Mouse (Mus musculus) stomach, postnatal 0 days (tissue): Measurements from ENCODE around the gene Cyba. TPM values are rescaled to one million over a fixed set of nuclear protein-coding genes. Genes with fewer than 3 reads are reported as not detected.

Source experiments
- ATAC-seq: fragments of 200-750 bp; cut with Nextera tagmentation; 2 replicates; pipeline ENCODE4 v1.8.0; 2017; ENCODE audit not compliant: low FRiP score, low TSS enrichment
- DNase-seq: peaks from one replicate; pipeline ENCODE4 v3.0.0-alpha.2; 2016; ENCODE audit warnings: low spot score
- H3K27ac ChIP-seq: fragments of 300-500 bp; sonication (generic); replicated peaks from 2 replicates; pipeline ENCODE4 v1.5.1; 2014; ENCODE audit warnings: mild to moderate bottlenecking, control low read depth
- H3K27me3 ChIP-seq: fragments of 300-500 bp; sonication (generic); 2 replicates; pipeline ENCODE4 v1.6.1; 2014; ENCODE audit warnings: low read length; ENCODE audit not compliant: control insufficient read depth, insufficient read depth
- H3K36me3 ChIP-seq: fragments of 300-500 bp; sonication (generic); 2 replicates; pipeline ENCODE4 v1.6.1; 2014; ENCODE audit warnings: low read length, mixed read lengths; ENCODE audit not compliant: control insufficient read depth, insufficient read depth
- H3K4me1 ChIP-seq: fragments of 300-500 bp; sonication (generic); replicated peaks from 2 replicates; pipeline ENCODE4 v1.6.1; 2014; ENCODE audit warnings: antibody characterized with exemption; ENCODE audit not compliant: control insufficient read depth, insufficient read depth
- H3K4me2 ChIP-seq: fragments of 300-500 bp; sonication (generic); replicated peaks from 2 replicates; pipeline ENCODE4 v1.6.1; 2014; ENCODE audit warnings: low read depth, mild to moderate bottlenecking, control low read depth, moderate library complexity
- H3K4me3 ChIP-seq: fragments of 300-500 bp; sonication (generic); 2 replicates; pipeline ENCODE4 v1.5.1; 2014; ENCODE audit warnings: low read depth, low read length, control low read depth
- H3K9ac ChIP-seq: fragments of 300-500 bp; sonication (generic); 2 replicates; pipeline ENCODE4 v1.6.1; 2014; ENCODE audit warnings: mild to moderate bottlenecking, low read length, control low read depth, mixed read lengths
- H3K9me3 ChIP-seq: fragments of 300-500 bp; sonication (generic); 2 replicates; pipeline ENCODE4 v1.6.1; 2016; ENCODE audit warnings: low read length; ENCODE audit not compliant: control insufficient read depth
- CTCF ChIP-seq: IDR thresholded peaks from 2 replicates; pipeline ENCODE4 v1.5.1; 2016; ENCODE audit warnings: antibody characterized with exemption, low read depth, mild to moderate bottlenecking, moderate library complexity
- EP300 ChIP-seq: optimal IDR thresholded peaks from 2 replicates; pipeline ENCODE3; 2016; ENCODE audit warnings: antibody characterized with exemption
- WGBS: fragments of 180-500 bp; shearing (Covaris S2); extraction: QIAGEN DNeasy Blood & Tissue Kit; methylation state at CpG from one replicate; pipeline ENCODE4 v1.1.7; 2014; 5-methylcytosine and 5-hydroxymethylcytosine counted together
- polyA plus RNA-seq: library from polyadenylated mRNA; unstranded; fragments of >200 nt; fragmentation: Nextera tagmentation; extraction: Ambion mirVana; gene quantifications from 2 replicates; pipeline ENCODE4 v1.2.1, GENCODE M21; 2015

The Cyba gene
- polyA plus RNA-seq, 1 experiment from 2014 or later = 267 TPM

DNA sequence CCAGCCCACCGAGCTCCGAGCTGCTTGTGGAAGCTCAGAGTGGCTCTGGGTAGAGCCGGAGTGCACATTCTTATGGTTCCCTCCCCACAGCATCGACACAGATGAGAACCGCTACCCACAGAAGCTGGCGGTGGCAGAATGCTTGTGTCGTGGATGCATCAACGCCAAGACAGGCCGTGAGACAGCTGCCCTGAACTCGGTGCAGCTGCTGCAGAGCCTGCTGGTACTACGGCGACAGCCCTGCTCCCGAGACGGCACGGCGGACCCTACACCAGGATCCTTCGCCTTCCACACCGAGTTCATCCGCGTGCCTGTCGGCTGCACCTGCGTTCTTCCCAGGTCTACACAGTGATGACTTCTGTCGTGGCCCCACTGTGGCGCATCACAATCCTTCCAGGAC, 9.5 kb downstream of the Cyba start:
- H3K36me3 ChIP-seq = no peaks in the 10 kb centered on the region
- H3K9me3 ChIP-seq = no peaks in the 10 kb centered on the region
- H3K4me2 ChIP-seq = no peak overlapping the region
- TF ChIP-seq CTCF = no peak
- no peak for TF ChIP-seq EP300
- DNase-seq (no peak), ATAC-seq (no peak)
- no peak overlapping the region for H3K9ac ChIP-seq
- 87% methylated on average over 24 of the region's 24 CpGs for WGBS
- H3K4me3 ChIP-seq = no peak overlapping the region
- no peaks in the 10 kb centered on the region for H3K27me3 ChIP-seq
- H3K27ac ChIP-seq = no peak overlapping the region
- no peaks in the 10 kb centered on the region for H3K4me1 ChIP-seq

DNA sequence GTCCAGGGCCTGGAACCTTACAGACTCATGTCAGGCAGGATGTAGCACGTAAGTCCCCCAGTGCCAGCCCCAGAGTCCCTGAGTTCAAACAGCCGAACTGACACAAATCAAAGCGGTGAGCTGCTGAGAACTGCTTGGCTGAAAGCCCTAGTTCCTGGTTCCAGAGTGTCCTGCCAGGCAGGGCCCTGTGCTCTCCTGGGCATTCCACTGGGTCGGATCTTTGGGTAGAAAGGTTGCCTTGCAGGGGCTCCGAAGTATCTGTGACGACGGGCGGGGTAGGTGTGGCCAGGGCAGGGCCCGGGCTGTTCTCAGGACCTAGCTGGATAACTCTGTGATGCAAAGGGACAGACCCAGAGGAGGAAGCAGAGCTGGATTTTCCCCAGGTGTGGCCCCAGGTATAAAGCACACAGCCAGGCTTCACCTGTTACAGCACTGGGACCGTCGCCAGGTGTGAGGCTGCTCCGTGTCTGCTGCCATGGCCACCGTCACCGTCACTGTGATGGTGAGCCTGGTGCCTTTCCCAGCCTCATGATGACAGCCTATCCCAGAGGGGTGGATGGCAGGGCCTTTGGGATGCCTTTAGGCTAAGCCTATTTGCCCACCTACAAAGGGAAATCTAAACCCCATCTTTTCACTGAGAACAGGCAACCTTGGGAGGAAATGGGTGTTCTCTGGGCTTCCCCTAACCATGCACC, 11.2 kb downstream of the Cyba start, which contains the start of gene Il17c:
TSS of gene Il17c (plus strand) at position 645 of the 695 bp plus-strand sequence.
- Histone ChIP-seq H3K4me2 (no peak within 1 kb of the TSS), H3K9ac (no peak within 1 kb of the TSS), H3K4me1 (no peaks in the 10 kb centered on the region), H3K27ac (peak within 1 kb of the TSS; percentile 37; the same call in 1 of the 2 replicates), H3K27me3 (no peaks in the 10 kb centered on the region), H3K36me3 (0 out of 2 replicates have a peak, but pooled peaks cover 5% of the 10 kb centered on the region), H3K4me3 (no peak within 1 kb of the TSS), H3K9me3 (no peaks in the 10 kb centered on the region)
- 61% methylated on average over 14 of the region's 14 CpGs for WGBS
- DNase-seq (peak; percentile 90), ATAC-seq (peak; percentile 92)
- TF ChIP-seq CTCF = no peak
- TF ChIP-seq EP300 = no peak

DNA sequence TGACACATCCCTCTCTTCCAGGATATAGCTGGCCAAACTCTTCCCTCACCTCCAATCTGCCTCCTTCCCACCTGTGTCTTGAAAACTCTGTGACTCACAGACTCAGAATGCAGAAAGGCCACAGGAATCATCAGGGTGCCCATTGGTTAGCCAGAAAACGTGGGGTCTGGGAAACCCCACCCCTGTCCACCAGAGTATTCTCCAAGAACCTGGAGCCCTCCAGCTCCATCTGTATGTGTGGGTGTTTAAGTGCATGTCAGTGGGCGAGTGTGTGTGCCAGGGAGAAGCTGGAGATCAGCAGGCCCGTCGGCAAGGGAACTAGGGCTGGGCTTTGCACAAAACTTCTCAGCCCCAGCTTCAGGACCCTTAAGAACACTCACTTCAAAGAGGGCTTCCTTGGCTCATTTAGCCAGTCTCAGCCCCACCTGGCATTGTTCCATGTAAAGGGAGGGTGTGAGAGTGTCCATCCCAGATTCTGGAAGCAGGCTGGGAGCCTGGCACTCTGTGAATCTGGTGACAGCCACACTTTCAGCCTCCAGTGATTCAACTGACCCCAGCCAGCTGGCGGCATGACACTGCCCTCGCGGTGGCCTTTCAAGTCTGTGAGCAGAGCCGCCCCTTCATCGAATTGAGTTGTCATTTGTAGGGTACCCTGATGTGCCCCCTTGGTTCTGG, 12.7 kb downstream of the Cyba start:
- no peak overlapping the region; the same call in 1 of the 2 replicates for H3K27ac ChIP-seq

DNA sequence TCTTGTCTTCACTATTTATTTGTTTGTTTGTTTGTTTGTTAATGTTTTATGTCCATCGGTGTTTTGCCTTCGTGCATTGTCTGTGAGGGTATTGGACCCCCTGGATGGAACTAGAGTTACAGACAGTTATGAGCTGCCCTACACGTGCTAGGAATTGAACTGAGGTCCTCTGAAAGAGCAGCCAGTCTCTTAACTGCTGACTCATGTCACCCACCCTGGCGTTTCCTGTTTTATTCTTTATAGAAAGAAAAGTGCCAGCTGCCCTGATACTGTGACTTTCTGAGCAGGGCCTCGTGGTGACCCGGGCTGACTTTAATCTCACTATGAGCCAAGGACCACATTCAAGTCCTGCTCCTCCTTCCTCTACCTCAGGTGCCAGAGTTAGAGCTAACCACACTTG, 17.2 kb downstream of the Cyba start:
- H3K27me3 ChIP-seq = no peaks in the 10 kb centered on the region
- no peak overlapping the region for H3K9ac ChIP-seq
- no peak for ATAC-seq
- H3K36me3 ChIP-seq = peaks cover 48% of the 10 kb centered on the region
- H3K4me1 ChIP-seq = no peaks in the 10 kb centered on the region
- WGBS = 77% methylated on average over 6 of the region's 6 CpGs
- H3K27ac ChIP-seq = no peak overlapping the region
- no peak overlapping the region for H3K4me2 ChIP-seq
- TF ChIP-seq CTCF (no peak), EP300 (no peak)
- H3K9me3 ChIP-seq = no peaks in the 10 kb centered on the region
- no peak overlapping the region for H3K4me3 ChIP-seq
- no peak for DNase-seq

More for the DNA sequence above, 12.7 kb downstream of the Cyba start:
- Histone ChIP-seq H3K36me3 (peaks cover 18% of the 10 kb centered on the region), H3K4me3 (no peak overlapping the region), H3K4me1 (no peaks in the 10 kb centered on the region), H3K9me3 (no peaks in the 10 kb centered on the region), H3K9ac (no peak overlapping the region), H3K4me2 (no peak overlapping the region), H3K27me3 (no peaks in the 10 kb centered on the region)
- DNase-seq = no peak
- 62% methylated on average over 9 of the region's 9 CpGs for WGBS
- no peak for TF ChIP-seq CTCF
- TF ChIP-seq EP300 = no peak
- ATAC-seq = no peak

DNA sequence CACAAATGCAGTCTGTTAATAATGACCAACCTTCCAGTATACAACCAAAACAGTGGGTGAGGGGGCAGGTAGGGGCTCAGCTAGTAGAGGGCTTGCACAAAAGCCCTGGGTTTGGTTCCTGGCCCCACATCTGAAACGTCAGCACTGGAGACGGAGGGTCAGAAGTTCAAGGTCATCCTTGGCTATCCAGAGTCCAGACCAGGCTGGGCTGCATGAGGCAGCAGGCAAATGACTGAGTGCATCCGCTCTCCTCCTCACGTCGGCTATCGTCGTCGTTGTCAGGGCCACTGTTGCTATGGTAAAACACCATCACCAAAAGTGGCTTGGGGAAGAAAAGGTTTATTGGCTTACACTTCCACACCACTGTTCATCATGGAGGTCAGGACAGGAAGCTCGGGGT, 18.4 kb downstream of the Cyba start:
- Histone ChIP-seq H3K9ac (no peak overlapping the region), H3K4me2 (no peak overlapping the region), H3K36me3 (peaks cover 55% of the 10 kb centered on the region), H3K9me3 (no peaks in the 10 kb centered on the region), H3K4me3 (no peak overlapping the region), H3K27me3 (no peaks in the 10 kb centered on the region), H3K27ac (no peak overlapping the region), H3K4me1 (no peaks in the 10 kb centered on the region)
- no peak for ATAC-seq
- DNase-seq = no peak
- TF ChIP-seq CTCF = no peak
- no peak for TF ChIP-seq EP300
- WGBS = 84% methylated on average over 9 of the region's 9 CpGs

DNA sequence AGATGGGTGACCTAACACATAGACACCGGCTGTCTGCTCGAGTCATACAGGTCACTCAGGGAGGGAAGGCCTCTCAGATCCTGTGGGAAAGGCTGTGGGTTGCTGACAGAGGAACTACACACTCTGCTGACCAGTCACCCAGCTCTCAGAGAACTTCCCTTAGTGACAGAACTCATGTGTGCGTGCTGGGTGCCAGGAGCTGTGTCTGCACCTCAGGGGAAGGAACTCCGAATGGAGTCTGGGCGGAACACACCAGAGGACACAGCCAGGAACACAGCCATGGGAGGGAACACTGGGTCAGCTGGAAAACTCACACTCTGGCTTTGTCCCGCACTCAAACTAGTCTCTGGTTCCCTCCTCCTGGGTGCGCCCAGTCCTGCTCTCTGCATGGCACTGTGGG, 25.1 kb downstream of the Cyba start:
- no peak for ATAC-seq
- Histone ChIP-seq H3K4me3 (no peak overlapping the region), H3K27me3 (no peaks in the 10 kb centered on the region), H3K4me1 (no peaks in the 10 kb centered on the region), H3K9ac (no peak overlapping the region), H3K4me2 (no peak overlapping the region), H3K36me3 (peaks cover 58% of the 10 kb centered on the region), H3K27ac (no peak overlapping the region), H3K9me3 (no peaks in the 10 kb centered on the region)
- WGBS = 92% methylated on average over 7 of the region's 7 CpGs
- TF ChIP-seq EP300 (no peak), CTCF (no peak)
- DNase-seq = no peak
